ENCODE assay signal across 17 mouse cellular contexts in genomic region chr4:83107161-83107560, GRCm38 (mm10). TPM values are rescaled to one million over a fixed set of nuclear protein-coding genes. Genes with fewer than 3 reads are reported as not detected.
"Had no signal": no experiment of that assay in that cellular context is flagged by ENCODE, and none has a peak within 500 bp of the region (broad histone marks: within the 10 kb centered on the region; RNA-seq: fewer than 3 reads in every experiment).

No protein-coding gene starts in this region.

- DNase-seq: kidney, adult 18-20 months; kidney, postnatal 10 days; kidney, postnatal 4 days; left cerebral cortex, postnatal 4 days; lung, adult 2 months; retina, postnatal 1 day; right cerebral cortex, postnatal 4 days; spleen, adult 18-20 months; thymus, postnatal 4 days had no signal

- H3K4me1 ChIP-seq: midbrain, embryonic 12.5 days; neural tube, embryonic 13.5 days; stomach, embryonic 15.5 days had no signal

- H3K27ac ChIP-seq: layer of hippocampus, adult 2 months; liver, embryonic 14.5 days; midbrain, embryonic 12.5 days; neural tube, embryonic 13.5 days had no signal

- H3K4me3 ChIP-seq: layer of hippocampus, adult 2 months; limb, embryonic 13.5 days; midbrain, embryonic 12.5 days; neural tube, embryonic 13.5 days; stomach, embryonic 15.5 days had no signal

- H3K4me2 ChIP-seq: midbrain, embryonic 12.5 days; neural tube, embryonic 13.5 days; stomach, embryonic 15.5 days had no signal

- H3K9ac ChIP-seq: limb, embryonic 13.5 days; liver, embryonic 14.5 days; midbrain, embryonic 12.5 days; neural tube, embryonic 13.5 days; stomach, embryonic 15.5 days had no signal

- H3K9me3 ChIP-seq: limb, embryonic 13.5 days; midbrain, embryonic 12.5 days; neural tube, embryonic 13.5 days; stomach, embryonic 15.5 days had no signal

- H3K36me3 ChIP-seq: limb, embryonic 13.5 days; midbrain, embryonic 12.5 days; neural tube, embryonic 13.5 days; stomach, embryonic 15.5 days had no signal

- ATAC-seq: midbrain, embryonic 16.5 days had no signal

- H3K27me3 ChIP-seq: limb, embryonic 13.5 days; midbrain, embryonic 12.5 days; neural tube, embryonic 13.5 days; stomach, embryonic 15.5 days had no signal

RNA-seq across cellular contexts. Expression of gene Frem1, which starts 55.0 kb away (rescaled TPM):
- total RNA-seq: megakaryocyte-erythroid progenitor cell, adult 5-6 weeks had no signal
